Comparison of ENCODE assay signal across 41 mouse cellular contexts in the genomic region with DNA sequence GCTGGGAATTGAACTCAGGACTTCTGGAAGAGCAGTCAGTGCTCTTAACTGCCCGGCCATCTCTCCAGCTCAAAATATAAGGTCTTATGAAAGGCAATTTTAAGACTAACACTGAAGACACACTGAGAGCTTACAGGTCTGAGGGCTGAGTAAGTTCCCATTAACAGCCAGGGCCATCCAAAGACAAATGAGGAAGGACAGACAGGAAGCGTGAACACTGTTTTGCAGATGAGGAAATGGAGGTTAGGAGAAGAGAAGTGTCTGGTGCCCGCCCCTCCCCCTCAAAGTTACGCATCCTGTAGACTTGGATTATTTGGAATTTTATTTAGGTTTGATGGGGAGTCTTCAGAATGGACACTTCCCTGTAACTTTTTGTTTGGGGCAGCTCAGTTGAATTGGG. TPM values are rescaled to one million over a fixed set of nuclear protein-coding genes. Genes with fewer than 3 reads are reported as not detected.
DNase-seq lines count a peak whose midpoint lies in the region; ATAC-seq and TF ChIP-seq lines count a peak whose summit lies in the region.
"Had no signal": no experiment of that assay in that cellular context is flagged by ENCODE, and none has a peak within 500 bp of the region (broad histone marks: within the 10 kb centered on the region; RNA-seq: fewer than 3 reads in every experiment).

No protein-coding gene starts in this region.

- H3K27me3 ChIP-seq in MEL (ENCODE audit: control insufficient read depth in 1 of 2, insufficient read depth in 2 of 2, low read length in 2 of 2), result peaks cover 0 to 3% of the 10 kb centered on the region in 2 experiments; a peak in 2 of 4 replicates
- H3K27me3 ChIP-seq in midbrain, embryonic 13.5 days, result no peaks in the 10 kb centered on the region
- H3K27me3 ChIP-seq in hindbrain, embryonic 13.5 days, result no peaks in the 10 kb centered on the region
- H3K27me3 ChIP-seq: embryonic facial prominence, embryonic 15.5 days; forebrain, embryonic 13.5 days; hindbrain, embryonic 15.5 days; liver, embryonic 13.5 days; neural tube, embryonic 12.5 days; Patski had no signal

- no peak overlapping the region for H3K4me2 ChIP-seq in midbrain, embryonic 13.5 days (replicated peaks)
- H3K4me2 ChIP-seq in hindbrain, embryonic 13.5 days, result no peak overlapping the region
- H3K4me2 ChIP-seq: embryonic facial prominence, embryonic 15.5 days; forebrain, embryonic 13.5 days; hindbrain, embryonic 15.5 days; liver, embryonic 13.5 days; neural tube, embryonic 12.5 days had no signal

- no peak for TF ChIP-seq POLR2A in MEL (IDR thresholded peaks at IDR 0.05; ENCODE audit: control insufficient read depth in 1 of 2, insufficient read depth in 1 of 2, low read depth in 1 of 2, low read length in 2 of 2, poor library complexity in 1 of 2)

- no peaks in the 10 kb centered on the region for H3K9me3 ChIP-seq in MEL (replicated peaks; ENCODE audit: insufficient read depth, low read length)
- no peaks in the 10 kb centered on the region for H3K9me3 ChIP-seq in midbrain, embryonic 13.5 days
- H3K9me3 ChIP-seq in hindbrain, embryonic 13.5 days, result no peaks in the 10 kb centered on the region
- H3K9me3 ChIP-seq: embryonic facial prominence, embryonic 10.5 days; embryonic facial prominence, embryonic 15.5 days; forebrain, embryonic 13.5 days; heart, embryonic 10.5 days; hindbrain, embryonic 15.5 days; liver, embryonic 13.5 days; neural tube, embryonic 12.5 days had no signal

- H3K79me2 ChIP-seq in MEL (ENCODE audit: control insufficient read depth, insufficient read depth, low read length, poor library complexity), result no peaks in the 10 kb centered on the region

- TF ChIP-seq RAD21 in MEL (IDR thresholded peaks at IDR 0.05; ENCODE audit: low read depth, low read length), result no peak

- ATAC-seq in common myeloid progenitor, adult 5-6 weeks (replicated peaks; ENCODE audit: low read depth, poor library complexity, severe bottlenecking), result peak; percentile 72
- peak; percentile 90 for ATAC-seq in megakaryocyte progenitor cell, adult 5-6 weeks (replicated peaks; ENCODE audit: poor library complexity)
- ATAC-seq in midbrain, embryonic 13.5 days, result no peak
- ATAC-seq in hindbrain, embryonic 13.5 days (ENCODE audit: low FRiP score), result no peak
- ATAC-seq: forebrain, embryonic 13.5 days; inflammation-experienced regulatory T-cells, adult 6 months; Patski had no signal

- no peak overlapping the region for H3K9ac ChIP-seq in MEL (ENCODE audit: control insufficient read depth, low read depth, low read length, poor library complexity, severe bottlenecking)
- H3K9ac ChIP-seq in midbrain, embryonic 13.5 days (replicated peaks), result no peak overlapping the region
- no peak overlapping the region for H3K9ac ChIP-seq in hindbrain, embryonic 13.5 days
- H3K9ac ChIP-seq: embryonic facial prominence, embryonic 15.5 days; forebrain, embryonic 13.5 days; hindbrain, embryonic 15.5 days; liver, embryonic 13.5 days; neural tube, embryonic 12.5 days had no signal

- no peak for TF ChIP-seq EP300 in MEL (IDR thresholded peaks at IDR 0.05; ENCODE audit: low read depth in 1 of 2, low read length in 2 of 2)

- H3K4me1 ChIP-seq in MEL (ENCODE audit: control insufficient read depth in 1 of 2, insufficient read depth in 2 of 2, low read length in 2 of 2), result peaks cover 0 to 4% of the 10 kb centered on the region in 2 experiments; a peak in 1 of 4 replicates
- H3K4me1 ChIP-seq in midbrain, embryonic 13.5 days (replicated peaks), result peaks cover 2% of the 10 kb centered on the region; the same call in 1 of the 2 replicates
- H3K4me1 ChIP-seq in hindbrain, embryonic 13.5 days (replicated peaks), result 0 out of 2 replicates have a peak, but pooled peaks cover under 1% of the 10 kb centered on the region
- H3K4me1 ChIP-seq: embryonic facial prominence, embryonic 10.5 days; embryonic facial prominence, embryonic 15.5 days; forebrain, embryonic 13.5 days; heart, embryonic 10.5 days; hindbrain, embryonic 15.5 days; liver, embryonic 13.5 days; neural tube, embryonic 12.5 days had no signal

- peak; percentile 35 for DNase-seq in layer of hippocampus, adult 11-12 months (ENCODE audit: low spot score)
- no peak for DNase-seq in layer of hippocampus, postnatal 10 days (ENCODE audit: low spot score in 2 of 2)
- peak; percentile 61 for DNase-seq in MEL (ENCODE audit: low read depth, low spot score)
- no peak for DNase-seq in retina, embryonic 14.5 days (ENCODE audit: low spot score)
- DNase-seq: adrenal gland, postnatal 10 days; B cell, adult 2 months; cerebellum, adult 11-12 months; cerebellum, adult 9-11 months; gastrocnemius, postnatal 25 days; heart, postnatal 4 days; kidney, adult 11 months; kidney, postnatal 14 days; layer of hippocampus, postnatal 36 days; left cerebral cortex, postnatal 4 days; liver, embryonic 13.5 days; lung, adult 2 months; lung, postnatal 14 days; midbrain, embryonic 14.5 days; retina, postnatal 1 day; right cerebral cortex, postnatal 14 days had no signal

- H3K4me3 ChIP-seq in MEL (ENCODE audit: control insufficient read depth in 1 of 2, insufficient read depth in 1 of 2, low read depth in 2 of 2, low read length in 2 of 2), result no peak overlapping the region
- H3K4me3 ChIP-seq in midbrain, embryonic 13.5 days (replicated peaks), result no peak overlapping the region
- no peak overlapping the region for H3K4me3 ChIP-seq in hindbrain, embryonic 13.5 days
- H3K4me3 ChIP-seq: embryonic facial prominence, embryonic 10.5 days; embryonic facial prominence, embryonic 15.5 days; forebrain, embryonic 13.5 days; heart, embryonic 10.5 days; hindbrain, embryonic 15.5 days; liver, embryonic 13.5 days; myocyte; neural tube, embryonic 12.5 days had no signal

- peaks cover 0 to 5% of the 10 kb centered on the region in 2 experiments; a peak in 2 of 4 replicates for H3K36me3 ChIP-seq in MEL (ENCODE audit: control insufficient read depth in 1 of 2, insufficient read depth in 2 of 2, low read length in 2 of 2)
- H3K36me3 ChIP-seq in midbrain, embryonic 13.5 days, result no peaks in the 10 kb centered on the region
- no peaks in the 10 kb centered on the region for H3K36me3 ChIP-seq in hindbrain, embryonic 13.5 days
- H3K36me3 ChIP-seq: embryonic facial prominence, embryonic 10.5 days; embryonic facial prominence, embryonic 15.5 days; heart, embryonic 10.5 days; hindbrain, embryonic 15.5 days; liver, embryonic 13.5 days; neural tube, embryonic 12.5 days had no signal

- WGBS in midbrain, embryonic 13.5 days, result 90% methylated on average over 4 of the region's 4 CpGs
- 89% methylated on average over 4 of the region's 4 CpGs for WGBS in hindbrain, embryonic 13.5 days

- H3K27ac ChIP-seq in MEL (ENCODE audit: control insufficient read depth, low read depth, low read length), result no peak overlapping the region
- H3K27ac ChIP-seq in midbrain, embryonic 13.5 days, result no peak overlapping the region
- H3K27ac ChIP-seq in hindbrain, embryonic 13.5 days, result no peak overlapping the region
- H3K27ac ChIP-seq: embryonic facial prominence, embryonic 10.5 days; embryonic facial prominence, embryonic 15.5 days; forebrain, embryonic 13.5 days; heart, embryonic 10.5 days; hindbrain, embryonic 15.5 days; liver, embryonic 13.5 days; neural tube, embryonic 12.5 days had no signal

- no peak for TF ChIP-seq CTCF in MEL (IDR thresholded peaks at IDR 0.05 in 2 of 3, conservative IDR thresholded peaks at IDR 0.05 in 1 of 3; ENCODE audit: control insufficient read depth in 1 of 3, insufficient read depth in 1 of 3, low read depth in 2 of 3, low read length in 3 of 3, poor library complexity in 1 of 3, severe bottlenecking in 1 of 3)

RNA-seq across cellular contexts. Expression of a gene that starts 17.0 kb away (rescaled TPM):
- not detected for total RNA-seq in layer of hippocampus, postnatal 10 days (2021)
- total RNA-seq in MEL (2012; rRNA removed), result 0.04 TPM in 1 of 2 replicates, not detected in the other
- polyA plus RNA-seq in MEL (2012; ENCODE audit: insufficient read depth in 1 of 2, insufficient read length in 2 of 2, low read depth in 1 of 2, low replicate concordance in 2 of 2, missing spikeins in 1 of 2), result under 1 TPM in 1 of 2 experiments, not detected in 1; 0.25 TPM
- not detected in 2 replicates for total RNA-seq in common myeloid progenitor, adult 5-6 weeks (2017)
- 0.07 TPM in 1 of 2 replicates, not detected in the other for total RNA-seq in megakaryocyte progenitor cell, adult 5-6 weeks (2015)
- not detected in 2 replicates for total RNA-seq in megakaryocyte progenitor cell, adult 5-6 weeks (2017)
- not detected in 2 replicates for polyA plus RNA-seq in midbrain, embryonic 13.5 days (2015; fragmentation: Nextera tagmentation; extraction: Ambion mirVana)
- polyA plus RNA-seq in hindbrain, embryonic 13.5 days (2015; fragmentation: Nextera tagmentation; extraction: Ambion mirVana), result not detected in 2 replicates
- total RNA-seq: adrenal gland, postnatal 10 days; gastrocnemius, postnatal 25 days; heart, postnatal 4 days; layer of hippocampus, adult 18-20 months; layer of hippocampus, postnatal 36 days; left cerebral cortex, postnatal 4 days; megakaryocyte-erythroid progenitor cell, adult 5-6 weeks had no signal
- polyA plus RNA-seq: embryonic facial prominence, embryonic 15.5 days; forebrain, embryonic 13.5 days; heart, embryonic 16.5 days; hindbrain, embryonic 15.5 days; kidney, embryonic 14.5 days; limb, embryonic 14.5 days; lung, adult 2 months; midbrain, embryonic 14.5 days; myocyte; neural tube, embryonic 12.5 days; Patski; small intestine, adult 2 months; stomach, embryonic 14.5 days; testis, adult 2 months had no signal

RNA-seq across cellular contexts. Expression of a gene that starts 38.3 kb away (rescaled TPM):
- not detected for total RNA-seq in layer of hippocampus, postnatal 10 days (2021)
- total RNA-seq in MEL (2012; rRNA removed), result not detected in 2 replicates
- not detected for polyA plus RNA-seq in MEL (2012; ENCODE audit: insufficient read depth in 1 of 2, insufficient read length in 2 of 2, low read depth in 1 of 2, low replicate concordance in 2 of 2, missing spikeins in 1 of 2)
- not detected in 2 replicates for total RNA-seq in common myeloid progenitor, adult 5-6 weeks (2017)
- not detected in 2 replicates for total RNA-seq in megakaryocyte progenitor cell, adult 5-6 weeks (2015)
- total RNA-seq in megakaryocyte progenitor cell, adult 5-6 weeks (2017), result not detected in 2 replicates
- not detected in 2 replicates for polyA plus RNA-seq in midbrain, embryonic 13.5 days (2015; fragmentation: Nextera tagmentation; extraction: Ambion mirVana)
- not detected in 2 replicates for polyA plus RNA-seq in hindbrain, embryonic 13.5 days (2015; fragmentation: Nextera tagmentation; extraction: Ambion mirVana)
- total RNA-seq: adrenal gland, postnatal 10 days; gastrocnemius, postnatal 25 days; heart, postnatal 4 days; layer of hippocampus, adult 18-20 months; layer of hippocampus, postnatal 36 days; left cerebral cortex, postnatal 4 days; megakaryocyte-erythroid progenitor cell, adult 5-6 weeks had no signal
- polyA plus RNA-seq: embryonic facial prominence, embryonic 10.5 days; embryonic facial prominence, embryonic 15.5 days; forebrain, embryonic 13.5 days; heart, embryonic 10.5 days; heart, embryonic 16.5 days; hindbrain, embryonic 15.5 days; inflammation-experienced regulatory T-cells, adult 6 months; kidney, embryonic 14.5 days; limb, embryonic 14.5 days; liver, embryonic 13.5 days; lung, adult 2 months; midbrain, embryonic 14.5 days; myocyte; neural tube, embryonic 12.5 days; Patski; small intestine, adult 2 months; stomach, embryonic 14.5 days had no signal

RNA-seq across cellular contexts. Expression of a gene that starts 53.4 kb away (rescaled TPM):
- total RNA-seq in layer of hippocampus, postnatal 10 days (2021), result not detected
- total RNA-seq in MEL (2012; rRNA removed), result not detected in 2 replicates
- polyA plus RNA-seq in MEL (2012; ENCODE audit: insufficient read depth in 1 of 2, insufficient read length in 2 of 2, low read depth in 1 of 2, low replicate concordance in 2 of 2, missing spikeins in 1 of 2), result not detected
- total RNA-seq in common myeloid progenitor, adult 5-6 weeks (2017), result not detected in 2 replicates
- total RNA-seq in megakaryocyte progenitor cell, adult 5-6 weeks (2015), result not detected in 2 replicates
- total RNA-seq in megakaryocyte progenitor cell, adult 5-6 weeks (2017), result not detected in 2 replicates
- not detected in 2 replicates for polyA plus RNA-seq in midbrain, embryonic 13.5 days (2015; fragmentation: Nextera tagmentation; extraction: Ambion mirVana)
- polyA plus RNA-seq in hindbrain, embryonic 13.5 days (2015; fragmentation: Nextera tagmentation; extraction: Ambion mirVana), result not detected in 2 replicates
- total RNA-seq: adrenal gland, postnatal 10 days; gastrocnemius, postnatal 25 days; heart, postnatal 4 days; layer of hippocampus, adult 18-20 months; layer of hippocampus, postnatal 36 days; left cerebral cortex, postnatal 4 days; megakaryocyte-erythroid progenitor cell, adult 5-6 weeks had no signal
- polyA plus RNA-seq: embryonic facial prominence, embryonic 10.5 days; embryonic facial prominence, embryonic 15.5 days; forebrain, embryonic 13.5 days; heart, embryonic 10.5 days; heart, embryonic 16.5 days; hindbrain, embryonic 15.5 days; inflammation-experienced regulatory T-cells, adult 6 months; kidney, embryonic 14.5 days; limb, embryonic 14.5 days; liver, embryonic 13.5 days; lung, adult 2 months; midbrain, embryonic 14.5 days; myocyte; neural tube, embryonic 12.5 days; Patski; small intestine, adult 2 months; stomach, embryonic 14.5 days; testis, adult 2 months had no signal

RNA-seq across cellular contexts. Expression of a gene that starts 58.4 kb away (rescaled TPM):
- total RNA-seq in layer of hippocampus, postnatal 10 days (2021), result 10 to 100 TPM; 54.2 to 56.3 TPM
- 16.4 and 16.5 TPM in 2 replicates for total RNA-seq in MEL (2012; rRNA removed)
- polyA plus RNA-seq in MEL (2012; ENCODE audit: insufficient read depth in 1 of 2, insufficient read length in 2 of 2, low read depth in 1 of 2, low replicate concordance in 2 of 2, missing spikeins in 1 of 2), result 10 to 100 TPM; 38.8 to 64.6 TPM
- total RNA-seq in common myeloid progenitor, adult 5-6 weeks (2017), result 31.4 and 47.0 TPM in 2 replicates
- total RNA-seq in megakaryocyte progenitor cell, adult 5-6 weeks (2015), result 35.3 and 40.5 TPM in 2 replicates
- total RNA-seq in megakaryocyte progenitor cell, adult 5-6 weeks (2017), result 42.1 and 50.8 TPM in 2 replicates
- 3.9 and 4.1 TPM in 2 replicates for polyA plus RNA-seq in midbrain, embryonic 13.5 days (2015; fragmentation: Nextera tagmentation; extraction: Ambion mirVana)
- polyA plus RNA-seq in hindbrain, embryonic 13.5 days (2015; fragmentation: Nextera tagmentation; extraction: Ambion mirVana), result 3.9 and 4.3 TPM in 2 replicates

Comparison
In these comparisons a context has a peak if more than half of its experiments do, and no peak if none do; other contexts are left out.
1. DNase-seq: peak in layer of hippocampus, adult 11-12 months (single experiment) and MEL (single experiment); none in layer of hippocampus, postnatal 10 days (0 of 2) and retina, embryonic 14.5 days (single experiment).
2. ATAC-seq: peak in common myeloid progenitor, adult 5-6 weeks (single experiment) and megakaryocyte progenitor cell, adult 5-6 weeks (single experiment); none in midbrain, embryonic 13.5 days (single experiment) and hindbrain, embryonic 13.5 days (single experiment).